Mouse (Mus musculus): ENCODE measurements around the gene D430041D05Rik. TPM values are rescaled to one million over a fixed set of nuclear protein-coding genes. Genes with fewer than 3 reads are reported as not detected.

D430041D05Rik gene
- polyA plus RNA-seq, 1 experiment from 2014 or later, result not detected

DNA sequence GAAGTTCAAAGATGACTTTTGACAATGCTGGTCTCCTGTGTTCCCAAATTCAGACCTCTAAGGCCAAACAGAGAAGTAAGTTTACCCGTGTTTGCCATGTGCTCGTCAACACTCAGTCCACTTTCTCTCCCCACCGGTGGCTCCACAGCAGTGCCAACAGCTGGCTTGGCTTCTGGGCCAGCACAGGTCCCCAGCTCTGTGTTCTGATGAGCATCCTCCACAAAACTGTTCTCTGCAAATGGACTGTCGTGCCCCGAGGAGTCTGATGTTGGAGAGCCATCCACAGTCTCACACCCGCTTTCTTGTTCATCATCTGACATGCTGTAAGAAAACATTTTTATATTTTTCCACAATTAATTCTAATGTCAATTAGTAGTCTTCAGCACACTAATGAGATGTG is 20.3 kb upstream of the D430041D05Rik start:
- WGBS (ENCODE audit: insufficient replicate concordance), result 76% methylated on average over 6 of the region's 6 CpGs
- ATAC-seq (ENCODE audit: insufficient read depth), result no peak
- no peak overlapping the region for H3K4me2 ChIP-seq
- no peak overlapping the region for H3K9ac ChIP-seq
- H3K4me3 ChIP-seq (replicated peaks), result no peak overlapping the region
- H3K4me1 ChIP-seq (replicated peaks), result no peaks in the 10 kb centered on the region
- H3K27me3 ChIP-seq, result no peaks in the 10 kb centered on the region
- H3K27ac ChIP-seq (replicated peaks), result no peak overlapping the region
- H3K36me3 ChIP-seq (replicated peaks), result peaks cover 56% of the 10 kb centered on the region
- no peaks in the 10 kb centered on the region for H3K9me3 ChIP-seq (replicated peaks)

DNA sequence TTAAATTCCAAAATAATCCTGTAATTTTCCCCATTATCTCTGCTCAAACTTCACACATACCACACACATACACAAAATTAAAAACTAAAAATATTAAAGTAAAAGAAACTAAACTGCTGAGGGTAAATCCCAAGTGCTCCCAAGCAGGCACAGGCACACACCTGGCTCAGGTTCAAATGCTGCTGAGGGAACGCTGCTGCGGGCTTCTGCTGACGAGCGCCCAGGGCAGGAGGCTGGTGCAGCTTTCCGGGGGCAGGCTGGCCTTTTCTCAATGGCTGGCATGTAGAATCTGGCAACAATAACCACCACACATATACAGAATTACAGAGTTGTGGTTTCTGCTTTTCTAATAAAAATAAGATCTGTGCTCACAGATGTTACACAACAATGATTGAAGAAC is 19.8 kb upstream of the D430041D05Rik start:
- Histone ChIP-seq H3K4me2 (no peak overlapping the region), H3K36me3 (replicated peaks) (peaks cover 52% of the 10 kb centered on the region), H3K4me3 (replicated peaks) (no peak overlapping the region), H3K4me1 (replicated peaks) (no peaks in the 10 kb centered on the region), H3K27ac (replicated peaks) (no peak overlapping the region), H3K9ac (no peak overlapping the region), H3K27me3 (no peaks in the 10 kb centered on the region), H3K9me3 (replicated peaks) (no peaks in the 10 kb centered on the region)
- WGBS (ENCODE audit: insufficient replicate concordance), result 88% methylated on average over 5 of the region's 5 CpGs
- ATAC-seq (ENCODE audit: insufficient read depth), result no peak

DNA sequence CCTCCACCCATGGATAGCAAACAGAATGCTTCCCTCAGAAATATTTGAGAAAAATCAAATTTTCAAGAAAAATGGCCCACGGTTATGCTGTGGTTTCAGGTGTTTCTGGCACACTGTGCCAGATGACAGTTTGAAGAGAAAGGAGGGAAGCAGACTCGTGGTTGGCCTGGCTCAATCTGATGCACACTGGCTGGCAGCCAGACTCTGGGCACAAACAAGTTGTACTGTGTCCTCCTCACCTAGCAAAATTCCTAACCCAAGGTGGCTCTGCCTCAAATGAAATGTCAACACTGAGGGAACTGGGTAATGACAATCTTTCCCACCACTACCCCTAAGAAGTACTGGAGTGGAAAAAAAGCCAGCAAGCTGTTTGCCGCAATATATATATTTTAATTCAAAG is 15.3 kb upstream of the D430041D05Rik start:
- 73% methylated on average over 3 of the region's 3 CpGs for WGBS (ENCODE audit: insufficient replicate concordance)

DNA sequence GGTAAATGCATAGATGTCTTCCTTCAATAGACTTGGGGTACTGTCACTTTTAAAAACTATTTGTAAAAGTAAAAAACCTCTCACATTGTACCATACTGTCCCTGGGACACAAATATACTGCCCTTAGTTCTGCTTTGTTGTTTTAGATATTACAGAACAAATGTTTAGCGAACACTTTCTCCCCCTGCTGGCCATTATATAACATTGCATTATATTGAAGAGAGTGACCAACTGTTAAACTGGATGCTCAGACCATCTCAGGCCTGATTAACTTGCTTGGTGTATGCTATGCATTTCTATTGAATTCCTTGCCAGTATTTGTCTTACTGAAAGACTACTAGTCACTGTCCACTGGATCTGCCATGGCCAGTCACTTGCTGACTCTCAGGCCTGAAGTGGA is 11.4 kb upstream of the D430041D05Rik start:
- H3K9me3 ChIP-seq (replicated peaks), result no peaks in the 10 kb centered on the region
- H3K36me3 ChIP-seq (replicated peaks), result no peaks in the 10 kb centered on the region; the same call in 1 of the 2 replicates
- no peak overlapping the region for H3K9ac ChIP-seq
- H3K27me3 ChIP-seq, result 0 out of 2 replicates have a peak, but pooled peaks cover 6% of the 10 kb centered on the region
- H3K4me2 ChIP-seq, result no peak overlapping the region
- 11% methylated on average over 1 of the region's 1 CpGs for WGBS (ENCODE audit: insufficient replicate concordance)
- ATAC-seq (ENCODE audit: insufficient read depth), result no peak
- H3K4me1 ChIP-seq (replicated peaks), result no peaks in the 10 kb centered on the region
- H3K4me3 ChIP-seq (replicated peaks), result no peak overlapping the region
- no peak overlapping the region for H3K27ac ChIP-seq (replicated peaks)

More for the DNA sequence above, 15.3 kb upstream of the D430041D05Rik start:
- no peaks in the 10 kb centered on the region for H3K9me3 ChIP-seq (replicated peaks)
- no peak overlapping the region for H3K4me3 ChIP-seq (replicated peaks)
- no peaks in the 10 kb centered on the region for H3K4me1 ChIP-seq (replicated peaks)
- peaks cover 23% of the 10 kb centered on the region for H3K36me3 ChIP-seq (replicated peaks)
- H3K4me2 ChIP-seq, result no peak overlapping the region
- no peak overlapping the region for H3K27ac ChIP-seq (replicated peaks)
- no peak for ATAC-seq (ENCODE audit: insufficient read depth)
- H3K27me3 ChIP-seq, result no peaks in the 10 kb centered on the region
- no peak overlapping the region for H3K9ac ChIP-seq

DNA sequence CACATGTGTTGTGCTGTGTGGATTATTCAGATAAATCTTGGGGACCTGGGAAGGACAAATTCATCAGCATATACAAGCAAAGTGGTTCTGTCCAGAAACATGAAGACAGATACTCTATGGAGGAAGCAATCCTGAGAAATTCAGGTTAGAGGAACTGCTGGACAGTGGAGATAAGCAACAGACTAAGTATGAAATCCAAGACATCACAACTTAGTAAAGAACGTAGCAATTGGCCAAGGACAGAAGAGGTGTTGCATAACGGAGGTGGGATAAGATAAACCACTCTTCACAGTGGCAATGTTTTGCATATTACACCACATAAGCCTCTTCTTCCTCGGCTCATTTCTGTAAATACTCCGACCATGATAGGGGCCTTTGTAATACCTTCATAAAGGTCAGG is 10.0 kb upstream of the D430041D05Rik start:
- no peak overlapping the region for H3K9ac ChIP-seq
- ATAC-seq (ENCODE audit: insufficient read depth), result no peak
- H3K36me3 ChIP-seq (replicated peaks), result no peaks in the 10 kb centered on the region; the same call in 1 of the 2 replicates
- no peak overlapping the region for H3K4me2 ChIP-seq
- no peak overlapping the region for H3K4me3 ChIP-seq (replicated peaks)
- no peak overlapping the region for H3K27ac ChIP-seq (replicated peaks)
- no peaks in the 10 kb centered on the region for H3K4me1 ChIP-seq (replicated peaks)
- no peaks in the 10 kb centered on the region for H3K9me3 ChIP-seq (replicated peaks)
- H3K27me3 ChIP-seq, result 0 out of 2 replicates have a peak, but pooled peaks cover 6% of the 10 kb centered on the region
- WGBS (ENCODE audit: insufficient replicate concordance), result 14% methylated on average over 4 of the region's 4 CpGs

DNA sequence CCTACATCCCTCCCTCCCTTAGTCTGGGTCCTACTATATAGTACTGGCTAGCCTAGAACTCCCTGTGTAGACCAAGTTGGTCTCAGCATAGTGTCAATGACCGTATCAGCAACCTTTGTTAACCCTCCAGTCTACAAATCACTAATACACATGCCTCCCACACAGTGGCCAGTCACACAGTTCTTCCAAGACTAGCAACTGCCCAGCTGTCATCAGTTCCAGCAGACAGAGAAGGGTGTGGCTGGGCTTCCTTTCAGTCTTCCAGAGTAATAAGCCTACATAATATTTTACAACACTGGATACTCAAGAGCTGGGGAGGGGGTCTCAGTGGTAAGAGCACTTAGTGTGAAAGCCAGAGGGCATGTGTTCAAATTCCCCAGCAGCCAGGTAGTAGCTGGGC is 9.2 kb upstream of the D430041D05Rik start:
- Histone ChIP-seq H3K9ac (no peak overlapping the region), H3K4me3 (replicated peaks) (no peak overlapping the region), H3K27me3 (0 out of 2 replicates have a peak, but pooled peaks cover 6% of the 10 kb centered on the region), H3K36me3 (replicated peaks) (no peaks in the 10 kb centered on the region; the same call in 1 of the 2 replicates), H3K4me1 (replicated peaks) (no peaks in the 10 kb centered on the region), H3K9me3 (replicated peaks) (no peaks in the 10 kb centered on the region), H3K4me2 (no peak overlapping the region), H3K27ac (replicated peaks) (no peak overlapping the region)
- ATAC-seq (ENCODE audit: insufficient read depth), result no peak
- 60% methylated on average over 1 of the region's 1 CpGs for WGBS (ENCODE audit: insufficient replicate concordance)

DNA sequence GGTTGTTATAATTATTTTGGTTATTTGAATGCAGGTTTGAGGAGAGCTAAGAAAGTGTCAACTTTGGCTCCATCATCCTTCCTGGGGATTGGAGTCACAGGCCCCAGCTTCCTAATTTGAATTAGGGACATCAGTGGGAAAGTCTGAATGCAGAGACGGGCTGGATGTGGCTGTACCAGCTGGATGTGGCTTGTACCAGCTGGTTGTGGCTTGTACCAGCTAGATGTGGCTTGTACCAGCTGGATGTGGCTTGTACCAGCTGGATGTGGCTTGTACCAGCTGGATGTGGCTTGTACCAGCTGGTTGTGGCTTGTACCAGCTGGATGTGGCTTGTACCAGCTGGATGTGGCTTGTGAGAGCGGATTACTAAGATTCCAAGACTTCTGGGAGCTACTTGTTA is 8.6 kb upstream of the D430041D05Rik start:
- no peak overlapping the region for H3K4me3 ChIP-seq (replicated peaks)
- H3K27me3 ChIP-seq, result 0 out of 2 replicates have a peak, but pooled peaks cover 6% of the 10 kb centered on the region
- no peak for ATAC-seq (ENCODE audit: insufficient read depth)
- H3K9ac ChIP-seq, result no peak overlapping the region
- H3K27ac ChIP-seq (replicated peaks), result no peak overlapping the region
- H3K4me1 ChIP-seq (replicated peaks), result no peaks in the 10 kb centered on the region
- H3K4me2 ChIP-seq, result no peak overlapping the region
- 65% methylated on average over 2 of the region's 2 CpGs for WGBS (ENCODE audit: insufficient replicate concordance)
- no peaks in the 10 kb centered on the region for H3K9me3 ChIP-seq (replicated peaks)
- H3K36me3 ChIP-seq (replicated peaks), result no peaks in the 10 kb centered on the region; the same call in 1 of the 2 replicates

DNA sequence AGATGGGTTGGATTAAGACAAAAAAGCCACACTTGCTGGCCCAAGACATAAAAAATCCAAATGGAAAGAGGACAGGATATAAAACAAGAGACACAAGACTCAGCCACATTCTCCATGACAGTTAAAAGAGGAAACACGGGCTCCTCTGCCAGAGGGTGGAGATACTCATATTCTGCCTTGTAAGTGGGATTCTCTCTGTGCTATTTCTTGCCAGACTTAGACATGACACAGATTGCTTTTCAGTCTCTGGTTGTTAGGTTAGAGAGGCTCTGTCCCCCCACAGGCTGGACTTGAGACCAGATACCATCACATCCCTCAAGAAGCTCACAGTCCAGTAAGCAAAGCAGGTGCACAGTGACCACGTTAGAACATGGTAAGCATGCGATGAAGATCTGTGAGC is 2.2 kb upstream of the D430041D05Rik start:
- 48% methylated on average over 3 of the region's 3 CpGs for WGBS (ENCODE audit: insufficient replicate concordance)
- ATAC-seq (ENCODE audit: insufficient read depth), result no peak
- no peak overlapping the region for H3K9ac ChIP-seq
- no peak overlapping the region for H3K4me2 ChIP-seq
- H3K4me3 ChIP-seq (replicated peaks), result no peak overlapping the region
- no peak overlapping the region for H3K27ac ChIP-seq (replicated peaks)
- H3K4me1 ChIP-seq (replicated peaks), result 0 out of 2 replicates have a peak, but pooled peaks cover 4% of the 10 kb centered on the region
- peaks cover 51% of the 10 kb centered on the region for H3K27me3 ChIP-seq
- no peaks in the 10 kb centered on the region for H3K9me3 ChIP-seq (replicated peaks)
- H3K36me3 ChIP-seq (replicated peaks), result no peaks in the 10 kb centered on the region

DNA sequence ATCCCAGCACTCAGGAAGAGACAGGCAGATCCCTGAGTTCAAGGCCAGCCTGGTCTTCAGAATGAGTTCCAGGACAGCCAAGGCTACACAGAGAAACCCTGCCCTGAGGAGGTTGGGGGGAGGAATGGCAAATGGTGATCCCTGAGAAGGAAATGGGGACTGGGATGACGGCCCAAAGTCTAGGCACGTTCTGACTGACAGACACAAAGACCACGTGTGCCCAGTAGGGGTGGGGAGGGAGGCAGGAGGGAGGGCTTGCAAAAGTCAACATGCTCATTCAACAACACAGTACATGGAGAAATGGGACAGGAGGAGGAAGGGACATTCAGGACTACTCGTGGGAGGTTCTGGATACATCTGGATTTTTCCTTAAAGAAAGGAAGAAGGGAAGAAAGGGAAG is 1.7 kb upstream of the D430041D05Rik start:
- no peak for ATAC-seq (ENCODE audit: insufficient read depth)
- H3K27ac ChIP-seq (replicated peaks), result no peak overlapping the region
- peaks cover 56% of the 10 kb centered on the region for H3K27me3 ChIP-seq
- 0 out of 2 replicates have a peak, but pooled peaks cover 4% of the 10 kb centered on the region for H3K4me1 ChIP-seq (replicated peaks)
- no peak overlapping the region for H3K4me2 ChIP-seq
- 18% methylated on average over 4 of the region's 4 CpGs for WGBS (ENCODE audit: insufficient replicate concordance)
- no peak overlapping the region for H3K9ac ChIP-seq
- H3K4me3 ChIP-seq (replicated peaks), result no peak overlapping the region
- H3K36me3 ChIP-seq (replicated peaks), result no peaks in the 10 kb centered on the region
- no peaks in the 10 kb centered on the region for H3K9me3 ChIP-seq (replicated peaks)

DNA sequence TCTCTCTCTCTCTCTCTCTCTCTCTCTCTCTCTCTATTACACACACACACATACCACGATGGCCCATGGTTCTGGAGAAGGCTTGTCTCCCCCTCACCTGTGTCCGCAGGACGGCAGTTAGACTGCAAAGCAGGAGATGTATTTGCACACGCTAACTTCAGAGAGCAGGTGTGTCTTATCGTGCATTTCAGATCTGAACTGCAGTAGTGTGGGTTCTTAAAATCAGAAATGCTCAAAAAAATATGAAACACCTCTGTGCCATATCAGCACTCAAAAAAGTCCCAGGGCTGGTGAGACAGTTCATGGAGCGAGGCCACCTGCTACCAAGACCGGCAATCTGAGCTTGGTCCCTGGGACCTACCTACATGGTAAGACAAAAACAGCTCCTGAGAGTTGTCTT is 993 bp upstream of the D430041D05Rik start:
- 70% methylated on average over 7 of the region's 7 CpGs for WGBS (ENCODE audit: insufficient replicate concordance)

DNA sequence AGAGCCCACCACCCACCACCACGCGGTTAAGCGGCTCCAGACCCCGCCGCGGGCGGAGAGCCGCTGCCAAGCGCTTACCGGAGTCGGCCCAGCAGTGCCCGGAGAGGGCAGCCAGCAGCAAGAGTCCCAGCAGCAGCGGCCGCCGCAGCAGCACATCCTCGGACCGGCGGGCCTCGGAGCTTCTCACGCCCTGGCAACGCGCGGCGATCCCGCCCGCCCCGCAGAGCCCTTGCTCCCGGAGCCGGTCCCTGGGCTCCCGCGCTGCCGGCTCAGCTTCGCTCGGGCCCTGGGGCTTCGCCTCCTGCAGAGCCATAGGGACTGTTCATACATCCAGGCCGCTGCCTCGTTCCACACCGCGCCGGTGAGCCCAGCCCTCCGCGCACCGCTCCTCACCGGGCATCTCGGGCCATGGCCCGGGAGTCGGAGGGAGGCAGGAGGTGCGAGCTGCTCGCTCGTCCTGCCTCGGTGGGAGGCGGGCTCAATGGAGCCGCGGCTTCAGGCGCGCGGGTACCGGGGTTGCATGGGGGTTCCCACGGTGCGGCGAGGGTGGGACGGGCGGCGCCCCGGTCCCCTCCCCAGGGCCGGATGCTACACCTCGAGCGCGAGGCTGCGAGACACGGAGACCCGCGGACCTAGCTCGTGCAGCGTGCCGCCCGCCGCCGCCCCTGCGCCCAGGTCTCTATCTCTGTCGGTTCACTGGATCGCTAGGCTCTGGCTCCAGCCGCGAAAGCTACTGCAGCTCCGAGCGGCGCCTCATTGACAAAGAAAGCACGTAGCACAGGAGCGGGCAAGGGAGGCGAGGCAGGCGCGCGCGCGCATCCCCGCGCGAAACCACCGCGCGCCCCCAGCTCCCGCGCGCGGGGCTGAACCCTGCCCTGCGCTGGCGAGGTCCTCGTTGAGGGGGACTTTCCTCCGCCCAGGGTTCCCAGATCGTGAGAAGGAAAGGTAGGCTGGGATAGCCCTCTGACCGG is 677 bp downstream of the D430041D05Rik start:
- Histone ChIP-seq H3K4me2 (peak overlapping the region; percentile 65), H3K9ac (no peak overlapping the region), H3K27me3 (peaks cover 72% of the 10 kb centered on the region), H3K27ac (replicated peaks) (no peak overlapping the region), H3K36me3 (replicated peaks) (no peaks in the 10 kb centered on the region), H3K4me3 (replicated peaks) (peak overlapping the region; percentile 45), H3K9me3 (replicated peaks) (no peaks in the 10 kb centered on the region), H3K4me1 (replicated peaks) (0 out of 2 replicates have a peak, but pooled peaks cover 4% of the 10 kb centered on the region)
- WGBS (ENCODE audit: insufficient replicate concordance), result 1% methylated on average over 111 of the region's 111 CpGs
- ATAC-seq (ENCODE audit: insufficient read depth), result no peak

More for the DNA sequence above, 993 bp upstream of the D430041D05Rik start:
- H3K27me3 ChIP-seq, result peaks cover 63% of the 10 kb centered on the region
- H3K4me2 ChIP-seq, result no peak overlapping the region
- H3K9me3 ChIP-seq (replicated peaks), result no peaks in the 10 kb centered on the region
- H3K4me3 ChIP-seq (replicated peaks), result no peak overlapping the region
- no peak overlapping the region for H3K9ac ChIP-seq
- no peak overlapping the region for H3K27ac ChIP-seq (replicated peaks)
- H3K4me1 ChIP-seq (replicated peaks), result 0 out of 2 replicates have a peak, but pooled peaks cover 4% of the 10 kb centered on the region
- H3K36me3 ChIP-seq (replicated peaks), result no peaks in the 10 kb centered on the region
- no peak for ATAC-seq (ENCODE audit: insufficient read depth)

Measured in liver, embryonic 15.5 days (tissue).